Mouse (Mus musculus): ENCODE data around the gene Stk16. TPM values are rescaled to one million over a fixed set of nuclear protein-coding genes. Genes with fewer than 3 reads are reported as not detected.

Gene Stk16
- total RNA-seq (2023) = 97.7 TPM

DNA sequence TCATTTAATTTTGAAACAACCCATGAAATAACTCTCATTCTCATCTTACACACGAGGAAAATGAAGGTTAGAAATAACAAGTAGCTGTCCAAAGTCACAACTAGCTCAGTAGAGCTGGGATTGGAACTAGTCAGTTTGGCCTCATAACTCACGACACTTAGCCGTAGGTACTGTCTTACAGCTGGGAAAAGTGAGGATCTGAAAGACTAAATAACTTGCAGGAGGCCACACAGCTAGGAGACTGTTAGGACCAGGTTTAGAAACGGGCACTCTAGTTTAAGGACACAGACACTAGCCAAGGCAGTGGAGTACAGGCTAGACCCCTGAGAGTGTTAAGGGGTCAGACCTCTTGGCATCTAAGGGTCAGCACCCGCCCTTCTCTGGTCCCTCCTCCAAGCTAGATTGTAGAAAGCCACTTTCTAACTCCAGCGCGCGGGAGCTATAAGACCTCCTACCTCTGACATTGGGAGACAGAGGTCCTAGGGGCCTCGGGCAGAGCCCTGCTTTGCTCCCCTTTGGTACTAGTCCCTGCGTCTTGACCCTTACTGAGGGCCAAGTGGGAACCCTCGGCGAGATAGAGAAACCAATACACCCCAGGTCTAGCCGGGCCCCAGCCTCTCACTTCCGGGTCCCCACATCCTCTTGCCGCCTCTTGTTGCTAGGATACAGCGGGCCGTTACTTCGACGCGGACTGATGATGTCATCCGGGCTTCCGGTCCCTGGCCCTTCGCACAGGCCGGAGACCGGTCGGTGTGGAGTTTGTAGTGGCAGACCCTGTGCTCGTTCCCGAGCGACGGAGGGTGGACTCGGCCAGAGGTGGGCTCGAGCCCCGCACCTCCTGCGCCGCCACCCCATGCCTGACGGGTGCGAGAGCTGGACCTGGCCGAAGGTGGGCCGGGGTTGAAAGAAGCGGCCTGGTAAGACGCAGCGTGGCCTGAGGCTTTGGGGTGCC lies at the start of gene Stk16, which contains the start of gene Glb1l:
TSS of gene Stk16 (plus strand) at position 703 of the 952 bp plus-strand sequence.
TSS of gene Glb1l (minus strand) at position 678 of the 952 bp plus-strand sequence.

DNA sequence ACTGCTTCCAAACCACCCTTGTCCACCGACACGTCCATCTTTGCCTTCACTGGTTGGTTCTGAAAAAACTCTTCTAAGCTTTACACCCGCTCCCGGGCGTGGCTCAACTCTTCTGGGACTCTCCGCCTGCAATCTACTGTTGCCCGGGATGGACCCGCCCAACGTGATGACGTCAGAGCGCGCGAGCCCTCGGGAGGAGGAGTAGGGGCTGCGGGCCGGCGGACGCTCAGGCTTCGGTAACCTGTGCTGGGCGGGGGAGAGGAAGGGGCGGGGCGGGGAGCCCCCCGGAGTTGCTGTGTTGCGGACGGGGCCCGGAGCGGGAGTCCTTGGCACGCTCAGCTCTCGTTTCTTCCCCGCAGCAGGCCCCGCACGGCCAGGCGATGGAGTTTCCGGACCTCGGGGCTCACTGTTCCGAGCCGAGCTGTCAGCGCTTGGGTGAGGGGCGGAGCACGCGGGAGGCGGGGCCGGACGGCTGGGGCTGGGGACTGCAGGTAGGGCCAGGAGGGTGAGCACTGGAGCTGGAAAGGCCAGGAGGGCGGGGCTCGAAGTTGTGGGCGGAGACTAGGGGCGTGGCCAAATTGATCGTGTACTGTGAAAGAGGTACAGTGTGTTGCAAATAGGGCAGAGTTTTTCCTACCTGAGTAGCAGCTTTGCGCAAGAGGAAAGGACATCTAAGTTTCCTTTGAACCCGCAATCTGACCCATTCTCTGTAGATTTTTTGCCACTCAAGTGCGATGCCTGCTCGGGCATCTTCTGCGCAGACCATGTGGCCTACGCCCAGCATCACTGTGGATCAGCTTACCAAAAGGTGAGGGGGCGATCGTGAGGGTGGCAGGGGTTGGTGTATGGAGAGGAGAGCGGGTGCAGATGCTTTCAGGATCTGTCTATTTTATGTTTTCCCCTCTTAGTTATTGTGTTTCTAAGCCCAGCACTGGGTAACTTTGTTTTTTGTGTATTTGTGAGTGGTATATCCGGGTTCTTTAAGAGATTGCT lies 41.9 kb upstream of the Stk16 start, which contains the start of gene Zfand2b:
TSS of gene Zfand2b (plus strand) at position 175 of the 993 bp plus-strand sequence.

DNA sequence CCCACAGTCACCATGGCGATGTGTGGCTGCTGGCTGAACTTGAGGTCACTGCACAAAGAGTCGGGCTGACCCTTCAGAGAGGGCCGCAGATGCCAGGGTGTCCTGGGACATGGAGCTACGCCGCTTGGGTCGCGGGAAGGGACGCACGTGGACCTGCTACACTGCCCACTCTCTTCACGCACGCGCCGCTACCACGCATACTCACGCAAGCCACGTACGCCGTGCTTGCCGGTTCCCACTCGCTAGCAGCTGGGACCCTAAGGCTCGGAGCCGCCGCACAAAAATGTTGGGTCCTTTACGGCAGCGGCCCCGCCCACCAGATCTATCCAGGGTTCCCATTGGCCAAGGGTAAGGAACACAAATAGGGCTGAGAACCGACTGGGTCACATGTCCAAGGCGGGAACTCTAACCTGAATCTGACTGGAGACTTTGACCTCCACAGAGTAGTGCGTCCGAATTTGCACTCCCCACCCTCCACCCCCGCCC lies 30.5 kb upstream of the Stk16 start, which contains the start of gene Abcb6:
TSS of gene Abcb6 (minus strand) at position 288 of the 486 bp plus-strand sequence.

DNA sequence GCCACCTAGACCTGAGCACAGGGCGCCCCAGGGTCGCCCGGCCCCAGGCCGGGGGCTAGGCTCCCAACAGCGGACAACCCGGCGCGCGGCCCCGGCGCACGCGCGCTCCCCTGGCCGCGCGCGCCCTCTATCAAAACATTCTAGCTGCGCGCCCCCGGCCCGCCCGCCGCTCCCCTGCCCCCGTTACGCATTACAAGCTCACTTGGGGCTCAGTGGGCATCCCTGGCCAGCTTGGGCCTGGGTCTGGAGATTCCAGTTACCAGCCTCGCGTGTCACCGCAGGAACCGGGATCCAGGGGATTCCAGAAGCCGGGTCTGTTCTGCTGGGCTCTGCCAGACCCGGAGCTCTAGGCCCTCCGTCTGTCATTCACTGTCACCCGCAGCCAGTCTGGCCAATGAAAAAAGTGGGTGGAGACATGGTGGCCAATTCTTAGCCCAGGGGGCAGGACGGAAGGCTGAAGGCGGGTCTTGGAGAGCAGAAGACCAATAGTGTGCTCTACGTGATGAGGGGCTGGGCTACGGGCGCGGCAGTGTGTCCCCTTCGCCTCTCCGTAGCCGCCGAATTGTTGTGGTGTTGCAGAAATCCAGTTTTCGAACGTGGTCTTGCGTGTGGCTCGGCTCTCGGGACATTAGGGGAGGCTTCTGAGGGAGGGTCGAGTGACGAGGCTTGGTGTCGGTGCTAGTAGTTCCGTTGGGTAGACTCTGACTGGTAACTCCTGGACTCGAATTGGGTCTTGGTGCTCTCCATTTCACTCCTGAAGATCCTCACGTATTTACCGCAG lies 18.8 kb upstream of the Stk16 start, which contains the start of the genes Ankzf1 and Atg9a:
TSS of gene Ankzf1 (plus strand) at position 530 of the 781 bp plus-strand sequence.
TSS of gene Atg9a (minus strand) at position 575 of the 781 bp plus-strand sequence.

DNA sequence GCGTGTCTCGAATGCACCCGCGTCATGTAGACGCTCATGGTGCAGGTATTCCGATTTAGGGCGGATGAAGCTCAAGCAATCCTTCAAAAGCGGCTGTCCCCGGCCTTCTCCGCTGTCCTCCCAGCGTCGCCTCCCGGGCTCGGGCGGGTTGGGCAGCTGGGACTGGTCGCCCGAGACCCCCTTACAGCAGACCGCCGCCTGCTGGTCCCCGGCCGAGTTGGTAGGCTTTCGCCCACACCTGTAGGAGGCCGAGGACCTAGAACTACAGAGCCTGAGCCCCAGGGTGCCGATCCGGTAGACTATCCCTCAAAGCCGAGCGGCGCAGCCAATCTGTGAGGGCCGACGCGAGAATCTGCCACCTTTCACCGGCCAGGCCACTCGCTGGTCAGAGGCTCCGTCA lies 8.9 kb downstream of the Stk16 start, which contains the start of gene Tuba4a:
TSS of gene Tuba4a (minus strand) at position 335 of the 400 bp plus-strand sequence.

DNA sequence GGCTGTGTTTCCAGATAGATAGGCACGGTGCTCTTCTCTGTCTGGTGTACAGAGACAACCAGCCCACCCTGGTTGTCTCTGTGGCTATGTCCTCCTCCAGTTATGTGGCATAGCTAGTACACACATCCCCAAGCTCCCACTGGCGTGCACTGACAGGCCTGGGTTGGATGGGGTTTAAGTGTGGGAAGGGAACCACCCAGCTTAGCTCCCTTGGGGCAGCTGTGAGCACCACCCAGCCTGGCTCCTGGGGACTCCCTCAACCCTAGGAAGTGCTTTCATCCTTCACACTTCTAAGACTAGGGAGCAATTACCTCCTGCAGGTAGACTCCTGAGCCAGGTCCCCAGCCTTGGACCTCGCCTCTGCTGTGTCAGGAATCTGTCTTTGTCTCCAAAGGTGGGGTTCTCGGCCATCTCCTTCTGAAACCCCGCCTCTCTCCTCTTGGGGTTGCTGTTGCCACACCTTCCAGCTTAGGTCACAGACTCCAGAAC lies 21.1 kb downstream of the Stk16 start, which contains the start of gene A630095N17Rik:
TSS of gene A630095N17Rik (minus strand) at position 439 of the 489 bp plus-strand sequence.

DNA sequence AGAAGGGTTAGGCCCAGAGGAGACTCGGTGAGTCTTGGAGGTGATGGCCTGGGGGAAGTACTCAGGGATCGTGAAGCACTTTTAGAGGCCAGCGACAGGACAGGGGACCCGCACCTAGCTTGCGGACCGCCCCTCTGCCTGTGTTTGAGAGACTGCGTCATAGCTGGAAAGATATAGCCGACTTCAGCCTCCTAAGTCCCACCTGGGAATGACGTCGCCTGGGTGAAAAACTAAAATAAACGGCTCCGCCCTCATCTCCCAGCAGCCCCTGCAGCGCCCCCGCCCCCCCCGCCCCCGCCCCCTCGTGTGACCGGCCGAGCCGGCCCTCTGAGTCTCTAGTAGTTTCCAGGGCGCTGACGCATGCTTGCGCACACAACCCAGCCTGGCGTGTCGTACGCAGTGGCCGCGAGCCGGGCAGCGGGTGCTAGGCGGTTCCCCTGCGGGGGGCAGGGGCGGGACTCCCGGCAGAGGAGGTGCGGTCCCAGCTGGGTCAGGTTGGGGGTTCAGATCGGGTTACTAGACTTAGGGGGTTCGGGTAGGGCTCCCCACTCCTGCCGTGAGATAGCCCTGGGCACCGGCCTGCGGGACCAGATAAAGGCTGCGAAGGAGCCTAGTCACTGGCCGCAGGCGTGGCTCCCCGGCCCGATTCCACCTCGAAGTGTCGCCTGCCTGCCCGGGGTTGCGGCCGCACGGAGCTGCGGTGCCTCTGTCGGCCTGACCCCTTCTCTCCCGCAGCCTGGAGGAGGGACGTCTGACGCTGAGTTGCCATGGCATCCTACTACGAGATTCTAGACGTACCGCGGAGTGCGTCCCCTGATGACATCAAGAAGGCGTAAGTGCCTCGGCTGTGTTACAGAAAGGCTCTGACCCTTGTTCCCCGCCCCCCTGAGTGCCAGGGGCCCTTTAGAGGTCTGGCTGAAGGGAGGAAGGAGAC lies 25.7 kb downstream of the Stk16 start, which contains the start of gene Dnajb2:
TSS of gene Dnajb2 (plus strand) at position 290 of the 934 bp plus-strand sequence.

DNA sequence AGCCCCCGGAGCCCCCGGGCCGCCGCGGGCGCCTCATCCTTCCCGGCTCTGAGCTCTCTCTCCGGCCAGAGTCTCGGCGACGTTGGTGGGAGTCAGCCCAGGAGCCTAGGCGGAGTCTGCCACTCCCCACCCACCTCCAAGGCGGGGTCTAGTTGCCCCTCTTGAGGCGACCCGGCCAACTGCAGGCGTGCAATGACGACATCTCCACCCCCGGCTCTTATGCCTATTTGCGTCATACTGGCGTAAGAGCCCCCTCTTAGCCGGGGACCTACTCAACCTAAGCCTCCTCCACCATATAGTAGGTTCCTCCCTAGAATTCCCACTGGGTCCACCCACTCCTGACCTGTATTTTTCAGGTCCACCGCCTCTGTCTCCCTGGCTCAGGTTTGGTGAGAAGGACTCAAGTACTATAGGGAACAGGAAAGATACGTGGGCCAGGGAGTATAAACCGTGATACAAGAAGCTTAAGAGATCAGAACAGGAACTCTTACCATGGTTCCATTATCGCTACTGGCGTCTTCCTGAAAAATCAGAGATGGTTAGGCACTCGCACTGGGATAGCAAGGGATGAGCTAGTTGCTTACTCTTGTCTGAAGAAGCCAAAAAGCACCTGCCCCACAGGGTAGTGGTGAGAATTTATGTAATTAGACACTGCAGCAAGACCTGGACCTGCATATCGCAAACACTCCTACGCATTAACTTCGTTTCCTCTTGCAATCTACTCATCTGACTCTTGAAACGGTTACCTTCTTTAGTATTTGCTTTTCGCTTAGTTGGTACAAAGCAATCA lies 53.6 kb downstream of the Stk16 start, which contains the start of gene Ptprn:
TSS of gene Ptprn (minus strand) at position 412 of the 790 bp plus-strand sequence.

Other genes with a start within 250 kb of the Stk16 start
- 2.5 TPM for gene Nhej1, start 85.6 kb upstream of the Stk16 start, total RNA-seq (2023)
- gene Slc23a3, start 76.9 kb upstream of the Stk16 start, total RNA-seq (2023) = 2.6 TPM
- gene Cnppd1, start 68.1 kb upstream of the Stk16 start, total RNA-seq (2023) = 109 TPM
- gene Retreg2, start 68.1 kb upstream of the Stk16 start, total RNA-seq (2023) = 63.0 TPM
- 32.3 TPM for gene Zfand2b, start 42.2 kb upstream of the Stk16 start, total RNA-seq (2023)
- 6.2 TPM for gene Abcb6, start 30.4 kb upstream of the Stk16 start, total RNA-seq (2023)
- gene Ankzf1, start 18.7 kb upstream of the Stk16 start, total RNA-seq (2023) = 24.3 TPM
- 28.4 TPM for gene Atg9a, start 18.6 kb upstream of the Stk16 start, total RNA-seq (2023)
- gene Glb1l, start within 50 bp of the Stk16 start, total RNA-seq (2023) = 11.1 TPM
- 185 TPM for gene Tuba4a, start 9.0 kb downstream of the Stk16 start, total RNA-seq (2023)
- gene A630095N17Rik, start 21.3 kb downstream of the Stk16 start, total RNA-seq (2023) = not detected
- 52.1 TPM for gene Dnajb2, start 25.6 kb downstream of the Stk16 start, total RNA-seq (2023)
- gene Ptprn, start 53.7 kb downstream of the Stk16 start, total RNA-seq (2023) = 0.24 TPM
- gene Resp18, start 67.6 kb downstream of the Stk16 start, total RNA-seq (2023) = not detected
- gene Dnpep, start 107.2 kb downstream of the Stk16 start, total RNA-seq (2023) = 34.9 TPM
- gene Des, start 149.5 kb downstream of the Stk16 start, total RNA-seq (2023) = 0.21 TPM
- gene Speg, start 164.5 kb downstream of the Stk16 start, total RNA-seq (2023) = 0.80 TPM
- 59.5 TPM for gene Gmppa, start 225.1 kb downstream of the Stk16 start, total RNA-seq (2023)
- gene Asic4, start 239.6 kb downstream of the Stk16 start, total RNA-seq (2023) = not detected